Mouse (Mus musculus) ES-E14 (cell line): Measurements from ENCODE around the gene Nf1. TPM values are rescaled to one million over a fixed set of nuclear protein-coding genes. Genes with fewer than 3 reads are reported as not detected.

Experiments
- DNase-seq: peaks from one replicate; pipeline ENCODE4 v3.0.0-alpha.2; 2013; ENCODE audit warnings: low read depth, low spot score
- H3K27ac ChIP-seq: 2 replicates; pipeline ENCODE4 v1.5.1; 2012; ENCODE audit warnings: low read depth, mild to moderate bottlenecking, low read length, moderate library complexity, mixed read lengths; ENCODE audit not compliant: poor library complexity, insufficient read depth, severe bottlenecking
- H3K36me3 ChIP-seq: 2 replicates; pipeline ENCODE4 v1.6.1; 2012; ENCODE audit warnings: mild to moderate bottlenecking, low read length, moderate library complexity, mixed read lengths; ENCODE audit not compliant: control insufficient read depth, poor library complexity, insufficient read depth, severe bottlenecking
- H3K4me1 ChIP-seq, 2 experiments: fragments of 150-350 bp in 1 of 2; sonication (generic) in 1 of 2; 2 replicates each; pipeline ENCODE4 v1.6.1; 2012; ENCODE audit warnings: low read length in 2 of 2, mild to moderate bottlenecking in 1 of 2, mixed read lengths in 1 of 2; ENCODE audit not compliant: control insufficient read depth in 2 of 2, insufficient read depth in 2 of 2, poor library complexity in 1 of 2
- H3K4me3 ChIP-seq, 2 experiments: fragments of 150-350 bp in 1 of 2; sonication (generic) in 1 of 2; 2 replicates each; pipeline ENCODE4 v1.5.1; 2012; ENCODE audit warnings: low read length in 2 of 2, low read depth in 1 of 2, mild to moderate bottlenecking in 1 of 2, mixed read lengths in 1 of 2; ENCODE audit not compliant: insufficient read depth in 1 of 2, poor library complexity in 1 of 2, severe bottlenecking in 1 of 2
- H3K9ac ChIP-seq: 2 replicates; pipeline ENCODE4 v1.6.1; 2012; ENCODE audit warnings: low read depth, mild to moderate bottlenecking, low read length, mixed read lengths; ENCODE audit not compliant: poor library complexity, insufficient read depth, severe bottlenecking
- H3K9me3 ChIP-seq: fragments of 150-350 bp; sonication (generic); 2 replicates; pipeline ENCODE4 v1.6.1; 2012; ENCODE audit warnings: low read depth, mild to moderate bottlenecking, low read length; ENCODE audit not compliant: control insufficient read depth, insufficient read depth
- CHD2 ChIP-seq: IDR thresholded peaks from 2 replicates; pipeline ENCODE4 v1.6.1; 2014; ENCODE audit warnings: mild to moderate bottlenecking, low read depth, low read length, inconsistent platforms
- HCFC1 ChIP-seq: IDR thresholded peaks from 2 replicates; pipeline ENCODE4 v1.6.1; 2012; ENCODE audit warnings: low read length, inconsistent platforms, borderline replicate concordance; ENCODE audit not compliant: insufficient read depth
- MAFK ChIP-seq: IDR thresholded peaks from 2 replicates; pipeline ENCODE4 v1.6.1; 2014; ENCODE audit warnings: mild to moderate bottlenecking, low read depth, low read length, inconsistent platforms; ENCODE audit not compliant: insufficient read depth
- ZC3H11A ChIP-seq: IDR thresholded peaks from 2 replicates; pipeline ENCODE4 v1.6.1; 2012; ENCODE audit warnings: low read depth, mild to moderate bottlenecking, inconsistent platforms, low read length, borderline replicate concordance
- ZNF384 ChIP-seq: IDR thresholded peaks from 2 replicates; pipeline ENCODE4 v1.6.1; 2012; ENCODE audit warnings: low read depth, low read length, inconsistent platforms
- in situ Hi-C, 2 experiments: fragments of 600-800 bp; cut with MboI; formaldehyde crosslinking; loops; one replicate each; pipeline ENCODE4 v1.15.1; 2025; ENCODE audit warnings: low sequenced_read_pairs in 2 of 2, inconsistent platforms in 1 of 2; ENCODE audit not compliant: unreplicated experiment in 2 of 2
- total RNA-seq: library from RNA; depleted of rRNA; stranded (reverse); fragments of 300-350 nt; gene quantifications from 2 replicates; pipeline ENCODE4 v1.2.3, GENCODE M21; 2012

The Nf1 gene
- total RNA-seq, 1 experiment: 15.3 TPM

DNA sequence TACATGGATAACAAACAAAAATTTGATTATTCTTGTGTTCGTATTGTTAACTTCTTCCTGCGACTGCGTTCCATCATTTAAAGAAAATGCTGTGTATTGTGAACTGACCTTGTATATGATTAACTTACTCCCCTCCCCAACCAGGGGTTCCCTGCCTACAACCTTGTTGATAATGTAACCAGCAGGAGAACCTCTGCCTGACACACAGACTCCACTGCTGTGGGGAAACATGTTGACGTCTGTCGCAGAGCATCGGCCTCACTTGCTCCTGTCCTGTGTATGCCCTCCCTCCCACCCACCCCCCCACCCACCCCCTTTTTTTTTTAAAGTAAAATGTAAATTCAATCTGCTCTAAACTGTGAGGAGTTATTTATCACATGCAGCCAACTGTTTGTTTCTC, 241.8 kb downstream of the Nf1 start:
- H3K9ac ChIP-seq: no peak overlapping the region
- peaks cover 5% of the 10 kb centered on the region; the same call in 1 of the 2 replicates for H3K36me3 ChIP-seq
- H3K9me3 ChIP-seq: no peaks in the 10 kb centered on the region
- no peak overlapping the region for H3K27ac ChIP-seq
- no peak overlapping the region for H3K4me3 ChIP-seq
- TF ChIP-seq HCFC1: no peak
- no peak for TF ChIP-seq CHD2
- TF ChIP-seq ZC3H11A: no peak
- TF ChIP-seq MAFK: no peak
- no peak for TF ChIP-seq ZNF384
- no peak for DNase-seq
- no peaks in the 10 kb centered on the region for H3K4me1 ChIP-seq
- in situ Hi-C loops: loop anchor here (5.0 to 25.0 kb wide), 3 partner anchors 104 to 331 kb away; no protein-coding TSS in a partner anchor

DNA sequence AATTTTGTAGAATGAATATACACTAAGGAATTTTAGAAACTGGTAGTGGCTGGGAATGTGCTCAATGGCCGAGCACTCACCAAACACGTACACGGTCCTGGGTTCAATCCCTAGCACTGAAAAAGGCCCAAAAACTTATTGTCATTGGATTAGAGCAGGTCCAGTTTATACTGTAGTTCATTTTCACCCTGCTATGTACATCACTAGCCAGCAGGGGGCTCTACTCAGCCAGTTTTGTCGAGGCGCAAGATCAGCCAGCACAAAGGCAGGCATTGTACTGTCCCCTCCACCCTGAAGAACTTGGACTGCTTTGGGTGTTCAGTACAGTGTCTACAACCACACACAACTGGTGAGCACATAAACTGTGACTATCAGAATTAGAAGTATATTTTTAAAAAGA, 244.7 kb downstream of the Nf1 start:
- in situ Hi-C loops: loop anchor here (5.0 to 25.0 kb wide), 3 partner anchors 101 to 328 kb away; no protein-coding TSS in a partner anchor
- no peaks in the 10 kb centered on the region for H3K9me3 ChIP-seq
- TF ChIP-seq HCFC1 (no peak), ZC3H11A (peak; percentile 85)
- no peaks in the 10 kb centered on the region for H3K4me1 ChIP-seq
- H3K36me3 ChIP-seq: peaks cover 2% of the 10 kb centered on the region; the same call in 1 of the 2 replicates
- no peak for DNase-seq
- no peak overlapping the region for H3K4me3 ChIP-seq
- no peak overlapping the region for H3K9ac ChIP-seq
- no peak overlapping the region for H3K27ac ChIP-seq

DNA sequence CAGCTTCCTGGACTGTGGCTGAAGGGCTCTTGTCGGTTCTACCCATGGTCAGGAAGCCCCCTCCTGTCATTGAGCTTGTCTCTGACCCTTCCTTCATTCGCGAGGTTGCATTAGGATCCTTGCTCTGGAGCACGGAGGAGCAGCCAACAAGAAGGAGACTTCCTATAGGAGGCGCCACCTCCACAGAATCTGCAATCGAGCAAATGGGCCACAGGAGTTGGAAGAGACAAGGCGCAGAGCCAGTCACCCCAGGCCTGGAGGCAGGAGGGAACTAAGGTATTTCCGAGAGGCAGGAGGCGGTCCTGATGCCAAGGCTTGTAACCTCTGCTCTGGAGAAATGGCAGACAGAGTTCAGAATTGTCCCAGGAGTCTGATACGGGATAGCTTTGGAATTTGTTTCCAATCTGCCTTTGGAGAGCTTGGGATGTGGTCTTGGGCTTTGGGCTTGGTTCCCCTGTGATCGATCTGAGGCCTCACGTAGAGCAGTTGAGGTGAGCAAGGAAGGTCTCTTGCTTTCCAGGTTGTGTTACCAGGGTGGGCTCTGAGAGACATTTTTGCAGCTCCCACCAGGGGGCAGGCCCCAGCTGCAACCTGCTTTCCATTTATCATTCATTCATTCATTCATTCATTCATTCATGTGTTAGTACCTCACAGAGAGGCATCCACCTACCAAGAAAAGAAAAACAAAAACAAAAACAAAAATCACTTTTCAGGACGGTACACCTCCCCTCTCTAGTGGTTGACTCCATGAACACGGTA, 250.0 kb downstream of the Nf1 start:
- Histone ChIP-seq H3K9ac (no peak overlapping the region), H3K36me3 (no peaks in the 10 kb centered on the region), H3K9me3 (no peaks in the 10 kb centered on the region), H3K4me3 (no peak overlapping the region), H3K27ac (no peak overlapping the region), H3K4me1 (peaks cover 0 to 4% of the 10 kb centered on the region in 2 experiments; a peak in 1 of 4 replicates)
- in situ Hi-C loops: loop anchor here (10.0 to 25.0 kb wide), 2 partner anchors 95 to 323 kb away; no protein-coding TSS in a partner anchor
- DNase-seq: peak; percentile 54
- no peak for TF ChIP-seq ZNF384
- TF ChIP-seq ZC3H11A: 0 out of 2 replicates have a peak, but pooled peaks have one; percentile 14
- TF ChIP-seq MAFK: no peak

- Histone ChIP-seq H3K4me1 (peaks cover 0 to 8% of the 10 kb centered on the region in 2 experiments; a peak in 1 of 4 replicates), H3K9ac (peak within 1 kb of the TSS; percentile 81), H3K36me3 (no peaks in the 10 kb centered on the region), H3K27ac (no peak within 1 kb of the TSS), H3K9me3 (no peaks in the 10 kb centered on the region), H3K4me3 (peak within 1 kb of the TSS; percentile 73 to 88)
- no peak for DNase-seq
- no peak for TF ChIP-seq CHD2
- no peak for TF ChIP-seq ZNF384
- TF ChIP-seq ZC3H11A: no peak
- TF ChIP-seq HCFC1: no peak
- in situ Hi-C loops: loop anchor here in 1 of 2 experiments (25.0 kb wide), 1 partner anchor 321 kb away; no protein-coding TSS in a partner anchor
Observed at GRCm38 (mm10) chr11:79590664-79591590, 251.4 kb downstream of the Nf1 start, which contains the start of gene Rab11fip4. Gene Rab11fip4, plus strand, starts transcription at chr11:79591212.
